Mouse (Mus musculus): ENCODE measurements at regions not wholly inside any gene's neighbourhood (a gene's known extent, or its start where the extent isn't known, plus 50 kb on each side); places are given as distances from the start of the nearest gene placed in this dataset.

- TF ChIP-seq POLR2A (IDR thresholded peaks at IDR 0.05; ENCODE audit: borderline replicate concordance, insufficient read depth, low read length) (no peak), CTCF (IDR thresholded peaks at IDR 0.05; ENCODE audit: borderline replicate concordance, insufficient read depth, low read depth, low read length) (no peak)
Measured at GRCm38 (mm10) chr3:42884481-42884880, 1142.1 kb downstream of the D3Ertd751e start.

All from cerebellum, adult 2 months (tissue).